Mouse (Mus musculus): Measurements from ENCODE around the gene Foxf2.

The Foxf2 gene

DNA sequence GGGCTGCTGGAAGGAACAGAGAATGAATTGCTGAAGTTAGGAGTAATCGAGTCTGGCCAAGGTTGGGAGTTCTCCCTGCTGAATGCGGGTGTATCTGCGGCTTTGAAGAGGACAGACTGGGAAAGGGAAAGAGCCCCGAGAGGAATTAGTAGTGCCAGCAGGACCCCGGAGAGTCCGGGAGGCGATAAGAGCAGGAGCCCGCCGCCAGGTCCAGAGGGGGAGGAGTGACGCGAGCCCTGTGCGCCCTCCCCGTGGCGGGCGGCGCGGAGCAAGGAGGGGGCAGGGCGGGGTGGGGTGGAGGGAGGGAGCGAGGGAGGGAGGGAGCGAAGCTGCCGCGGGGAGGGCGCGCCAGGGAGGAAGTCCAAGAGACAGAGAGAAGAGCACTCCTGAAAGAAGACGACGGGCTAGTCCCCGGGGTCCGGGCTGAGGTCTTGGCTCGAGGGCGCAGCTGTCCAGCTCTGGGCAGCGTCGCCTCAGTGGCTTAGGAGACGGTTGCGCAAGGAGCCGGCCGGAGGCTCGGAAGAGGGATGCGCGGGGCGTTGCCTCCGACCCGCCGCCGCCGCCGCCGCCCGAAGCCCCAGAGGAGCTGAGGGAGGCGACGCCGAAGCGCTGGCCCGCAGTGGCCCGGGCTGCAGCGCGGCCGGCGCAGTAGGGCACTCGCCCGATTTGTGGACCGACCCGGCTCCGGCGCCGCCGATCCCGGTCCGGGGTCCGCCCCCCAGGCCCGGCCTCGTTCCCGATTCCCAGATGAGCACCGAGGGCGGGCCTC is at the start of gene Foxf2:
Gene Foxf2, plus strand, starts transcription at position 484 of the 769 bp plus-strand sequence.
- in situ Hi-C loops (cut with MboI) = loop anchor here (25.0 kb wide), 1 partner anchor 738 kb away; no protein-coding TSS in a partner anchor

DNA sequence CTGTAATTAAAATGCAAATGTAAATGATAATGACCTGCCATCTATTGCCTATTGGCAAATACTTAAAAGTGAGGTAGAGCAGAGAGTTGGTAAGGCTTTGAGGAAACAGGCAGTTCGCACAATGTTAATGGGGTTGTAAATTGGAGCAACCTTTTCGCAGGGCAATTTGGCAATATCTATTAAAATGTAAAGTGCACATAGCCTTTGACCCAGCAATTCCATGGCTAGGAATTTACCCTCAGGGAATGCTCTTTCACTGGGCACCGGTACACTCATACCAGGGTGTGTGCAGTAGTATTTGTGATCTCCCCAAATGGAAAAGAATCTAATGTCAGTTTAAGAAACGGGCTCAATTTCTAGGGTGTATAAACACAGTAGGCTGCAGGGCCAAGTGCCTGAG is 48.9 kb upstream of the Foxf2 start:
- in situ Hi-C loops (cut with MboI) = no loop called here

DNA sequence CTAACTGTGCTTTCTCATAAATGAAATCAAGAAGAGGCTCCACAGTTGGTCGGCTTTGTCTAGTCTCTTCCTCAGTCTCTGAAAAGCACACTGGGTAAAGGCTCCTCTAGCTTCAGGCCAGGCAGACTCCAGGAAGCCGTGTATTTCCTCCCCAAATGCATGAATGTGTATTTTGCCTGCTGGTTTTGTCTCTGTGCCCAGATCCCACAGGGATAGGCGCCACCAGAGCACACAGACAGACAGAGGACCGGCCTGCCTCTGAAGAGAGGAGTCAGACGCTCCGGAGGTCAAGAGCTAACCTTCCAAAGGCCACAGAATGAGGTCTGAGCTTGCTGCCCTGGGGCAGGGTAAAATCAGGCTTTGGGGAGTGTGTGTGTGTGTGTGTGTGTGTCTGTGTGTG is 48.0 kb upstream of the Foxf2 start:
- in situ Hi-C loops (cut with MboI) = no loop called here

DNA sequence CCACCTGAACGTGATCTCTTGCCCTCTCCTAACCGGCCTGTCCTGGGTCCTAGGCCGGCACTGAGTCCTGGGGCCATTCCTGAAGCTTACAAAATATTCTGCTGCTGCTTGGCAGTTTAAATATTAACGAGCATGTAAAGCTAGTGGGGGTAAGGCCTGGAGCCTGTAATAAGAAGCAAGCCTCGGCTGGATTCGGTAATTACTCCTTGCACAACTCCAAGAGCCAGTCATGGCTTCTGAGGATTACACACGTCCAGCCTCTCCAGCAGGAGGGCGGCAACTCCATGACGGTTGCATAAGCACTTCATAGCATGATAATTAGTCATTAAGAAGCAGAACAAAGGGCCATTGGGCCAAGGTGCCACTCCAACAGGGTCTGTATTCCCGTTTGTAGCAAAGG is 47.2 kb upstream of the Foxf2 start:
- in situ Hi-C loops (cut with MboI) = no loop called here

DNA sequence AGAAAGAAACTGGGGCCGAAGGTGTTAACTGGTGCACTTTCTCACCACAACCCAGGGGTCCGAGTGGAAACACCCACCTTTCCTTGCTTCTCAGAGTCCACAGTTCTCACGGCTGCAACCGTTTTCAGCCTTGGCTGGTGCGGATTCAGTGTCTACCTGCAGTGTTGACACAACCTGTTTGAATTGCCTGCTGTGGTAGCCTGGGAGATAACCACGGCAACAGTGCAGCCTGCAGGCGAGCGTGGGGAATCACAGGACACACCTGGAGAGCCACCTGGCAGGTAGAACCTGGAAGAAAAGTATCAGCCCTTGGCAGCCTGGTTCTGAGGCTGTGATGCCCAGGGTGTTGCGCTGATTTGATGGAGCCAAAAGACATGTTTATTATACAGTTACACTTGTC is 45.8 kb upstream of the Foxf2 start:
- in situ Hi-C loops (cut with MboI) = no loop called here

DNA sequence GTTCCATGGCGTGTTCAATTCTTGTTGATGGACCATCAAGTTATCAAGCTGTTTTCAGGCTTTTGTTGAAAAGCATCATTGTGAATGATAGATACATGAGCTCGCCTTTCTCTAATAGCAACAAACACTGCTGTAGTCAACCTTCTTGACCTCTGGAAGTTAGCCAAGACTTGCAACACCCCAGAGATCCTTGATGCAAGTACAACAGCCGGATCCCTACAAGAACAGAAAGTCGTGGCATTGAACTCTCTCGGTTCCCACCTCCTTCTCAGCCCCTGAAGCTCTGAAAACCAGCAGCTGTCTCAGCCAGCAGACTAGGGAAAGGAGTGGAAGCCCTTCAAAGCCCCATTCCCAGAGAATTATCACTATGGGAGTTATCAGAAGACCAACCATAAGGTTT is 38.3 kb upstream of the Foxf2 start:
- in situ Hi-C loops (cut with MboI) = no loop called here

DNA sequence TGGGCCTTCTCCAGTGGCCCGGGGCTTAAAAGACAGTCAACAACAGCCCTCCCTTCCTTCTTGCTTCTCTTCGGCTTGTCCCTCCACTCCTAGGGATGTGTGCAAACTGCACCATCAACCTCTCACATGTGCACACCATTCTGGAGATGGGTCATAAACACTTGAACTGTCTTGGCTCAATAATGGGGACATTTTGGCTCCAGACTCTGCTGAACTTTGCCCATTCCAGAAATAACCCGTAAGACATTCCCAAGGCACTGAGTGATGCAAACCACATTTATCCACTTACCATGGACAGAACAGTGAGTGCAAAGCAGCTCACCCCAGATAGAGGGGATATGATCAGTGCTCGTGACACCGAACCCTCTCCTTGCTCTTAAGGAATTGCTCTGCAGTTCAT is 26.0 kb upstream of the Foxf2 start:
- in situ Hi-C loops (cut with MboI) = no loop called here

DNA sequence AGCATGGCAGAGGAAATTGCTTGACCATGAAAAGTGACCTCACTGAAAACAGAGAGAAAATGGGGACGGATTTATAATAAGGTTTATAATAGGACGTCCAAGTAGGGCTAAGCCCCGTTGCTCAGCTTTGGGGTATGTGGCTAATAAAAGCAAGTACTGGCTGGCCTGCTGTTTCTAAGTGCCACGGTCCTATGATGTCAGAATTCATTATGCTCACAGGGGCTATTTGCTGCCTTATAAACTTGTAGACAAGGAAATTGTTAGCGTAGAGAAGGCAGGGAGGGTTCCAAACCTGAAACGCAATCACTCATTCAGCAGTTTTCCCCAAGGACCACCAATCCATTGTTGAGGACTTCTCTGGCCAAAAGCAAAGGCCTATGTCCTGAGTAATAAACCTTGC is 21.7 kb upstream of the Foxf2 start:
- in situ Hi-C loops (cut with MboI) = loop anchor here (25.0 kb wide), 1 partner anchor 1042 kb away; no protein-coding TSS in a partner anchor

DNA sequence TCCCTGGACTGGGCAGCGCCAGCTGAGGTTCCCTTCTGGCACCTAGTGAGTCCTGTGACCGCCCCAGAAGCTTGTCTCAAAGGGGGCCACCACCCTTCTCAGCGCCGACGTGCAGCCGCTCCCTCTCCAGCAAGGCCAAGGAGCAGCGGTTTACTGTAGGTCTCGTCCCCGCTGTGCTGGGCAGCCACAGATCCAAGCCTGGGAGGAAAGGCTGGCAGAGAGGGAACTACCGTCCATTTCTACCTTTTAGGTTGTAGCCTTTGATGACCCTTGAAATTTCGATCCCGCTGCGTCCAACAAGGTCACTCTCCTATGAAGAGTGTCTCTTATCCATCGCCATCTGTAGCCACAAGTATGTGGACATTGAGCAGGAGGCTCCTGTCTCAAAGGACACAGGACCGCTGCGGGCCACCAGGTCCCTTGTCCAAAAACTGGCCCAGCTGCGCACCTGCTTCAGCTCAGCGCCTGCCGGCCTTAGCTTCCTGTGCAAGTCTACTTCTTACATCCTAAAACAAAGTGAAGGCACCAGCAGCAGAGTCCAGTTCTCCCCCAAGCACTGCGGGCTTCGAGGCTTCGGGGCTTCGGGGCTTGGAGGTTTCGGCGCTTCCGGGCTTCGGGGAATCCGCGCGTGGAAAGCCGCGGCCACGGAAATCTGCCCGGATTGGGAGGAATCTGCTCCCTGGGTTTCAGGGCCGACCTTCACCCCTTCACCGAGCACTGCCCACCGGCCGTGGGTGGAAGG is 10.7 kb upstream of the Foxf2 start:
- in situ Hi-C loops (cut with MboI) = loop anchor here (25.0 kb wide), 1 partner anchor 1053 kb away; no protein-coding TSS in a partner anchor

DNA sequence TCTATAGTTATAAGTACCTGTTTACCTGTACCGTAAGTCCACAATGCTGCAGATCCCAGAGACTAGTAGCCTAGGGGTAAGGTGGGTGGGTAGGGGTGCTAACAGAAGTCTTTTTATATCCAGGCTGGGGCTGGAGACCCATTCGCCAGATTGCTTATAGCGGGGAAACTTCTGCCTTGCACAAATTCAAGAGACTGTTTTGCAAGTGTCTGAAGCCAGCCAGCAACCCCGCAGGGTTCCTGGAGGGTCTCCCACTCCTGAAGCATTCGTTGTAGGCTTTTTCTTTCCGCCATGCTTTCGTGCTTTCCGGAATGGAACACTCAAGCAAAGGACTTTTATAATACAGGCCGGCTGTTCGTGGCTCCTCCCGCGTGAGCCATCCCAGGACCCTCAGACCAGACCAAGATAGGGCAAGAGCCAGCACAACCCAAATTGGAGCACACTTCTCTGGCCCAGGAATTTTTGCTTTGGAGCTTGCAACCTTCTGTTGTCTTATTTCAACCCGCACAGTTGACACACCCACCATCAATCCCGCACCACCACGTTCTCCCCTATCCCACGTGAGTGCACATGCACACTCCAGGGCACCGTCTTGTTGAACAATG is 10.0 kb upstream of the Foxf2 start:
- in situ Hi-C loops (cut with MboI) = loop anchor here (25.0 kb wide), 1 partner anchor 1053 kb away; no protein-coding TSS in a partner anchor

DNA sequence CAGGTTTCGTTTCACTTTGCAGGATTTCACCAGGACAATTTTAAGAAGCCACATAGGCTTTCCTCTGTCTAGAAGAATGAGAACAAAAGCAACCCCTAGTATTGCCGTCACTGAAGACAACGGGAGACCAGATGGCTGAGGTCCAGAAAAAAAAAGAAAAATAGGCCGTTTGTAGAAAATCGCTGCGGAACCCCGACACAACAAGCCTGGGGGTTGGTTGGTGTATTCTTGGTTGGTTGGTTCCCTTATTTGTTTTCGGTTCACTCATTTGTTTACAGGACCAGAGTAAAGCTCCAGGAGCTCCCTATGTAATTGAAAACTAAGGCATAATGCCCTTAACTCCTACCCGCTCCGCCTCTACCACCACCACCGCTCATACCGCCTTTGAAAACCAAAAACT is 7.6 kb upstream of the Foxf2 start:
- in situ Hi-C loops (cut with MboI) = loop anchor here (25.0 kb wide), 1 partner anchor 1056 kb away; no protein-coding TSS in a partner anchor

DNA sequence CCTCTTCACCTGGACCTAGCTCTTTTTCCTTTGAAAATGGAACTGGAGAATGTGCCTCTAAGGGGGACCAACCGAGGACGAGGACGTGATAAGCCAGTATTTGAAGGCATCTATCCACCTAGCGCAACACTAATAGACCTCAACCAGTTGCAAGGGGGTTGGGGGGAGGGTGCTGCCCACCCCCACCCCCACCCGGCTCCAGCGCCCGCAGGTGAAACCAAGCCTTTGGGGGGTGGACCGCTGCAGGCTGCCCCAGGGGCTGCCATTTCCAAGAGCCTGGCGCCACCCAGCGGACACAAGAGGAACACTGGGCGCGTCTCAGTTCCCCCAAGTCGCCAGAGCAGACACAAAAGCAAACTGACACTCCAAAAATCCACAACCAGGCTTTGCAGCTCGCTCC is 7.2 kb upstream of the Foxf2 start:
- in situ Hi-C loops (cut with MboI) = loop anchor here (25.0 kb wide), 1 partner anchor 1056 kb away; no protein-coding TSS in a partner anchor

DNA sequence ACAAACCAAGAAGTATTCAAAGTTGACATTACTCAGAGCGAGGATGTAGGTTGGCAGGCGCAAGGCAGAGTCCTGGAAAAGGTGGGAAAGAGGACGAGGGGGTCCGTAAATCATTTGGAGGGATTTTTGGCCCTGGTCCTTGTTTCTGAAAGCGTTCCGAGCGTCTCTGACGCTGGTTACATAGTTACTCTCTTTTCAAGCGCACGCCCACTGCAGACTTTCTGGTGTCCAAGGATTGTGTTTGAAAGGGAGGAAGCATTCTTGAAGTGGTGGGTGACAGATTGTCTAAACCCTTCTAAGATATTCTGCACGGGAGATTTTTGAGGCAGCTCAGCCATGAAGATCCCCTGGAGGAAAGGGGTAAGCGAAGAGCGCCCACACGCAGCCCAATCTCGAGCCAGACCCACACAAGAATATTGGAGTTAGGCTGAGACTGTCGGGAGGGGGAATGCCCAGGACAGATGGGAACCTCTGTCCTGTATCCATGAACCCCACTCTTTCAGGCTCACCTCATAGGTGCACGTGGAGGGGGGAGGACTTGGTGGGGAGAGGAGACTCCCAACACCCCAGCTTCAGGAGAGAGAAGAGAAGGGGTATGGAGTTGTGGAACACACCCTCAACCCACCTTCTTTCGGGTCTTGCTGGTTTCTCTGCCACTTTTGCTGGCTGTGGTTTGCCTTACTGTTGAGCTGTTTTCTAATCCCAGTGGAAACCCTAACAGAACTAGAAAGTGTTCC is 6.5 kb upstream of the Foxf2 start:
- in situ Hi-C loops (cut with MboI) = loop anchor here (25.0 kb wide), 1 partner anchor 1057 kb away; no protein-coding TSS in a partner anchor

DNA sequence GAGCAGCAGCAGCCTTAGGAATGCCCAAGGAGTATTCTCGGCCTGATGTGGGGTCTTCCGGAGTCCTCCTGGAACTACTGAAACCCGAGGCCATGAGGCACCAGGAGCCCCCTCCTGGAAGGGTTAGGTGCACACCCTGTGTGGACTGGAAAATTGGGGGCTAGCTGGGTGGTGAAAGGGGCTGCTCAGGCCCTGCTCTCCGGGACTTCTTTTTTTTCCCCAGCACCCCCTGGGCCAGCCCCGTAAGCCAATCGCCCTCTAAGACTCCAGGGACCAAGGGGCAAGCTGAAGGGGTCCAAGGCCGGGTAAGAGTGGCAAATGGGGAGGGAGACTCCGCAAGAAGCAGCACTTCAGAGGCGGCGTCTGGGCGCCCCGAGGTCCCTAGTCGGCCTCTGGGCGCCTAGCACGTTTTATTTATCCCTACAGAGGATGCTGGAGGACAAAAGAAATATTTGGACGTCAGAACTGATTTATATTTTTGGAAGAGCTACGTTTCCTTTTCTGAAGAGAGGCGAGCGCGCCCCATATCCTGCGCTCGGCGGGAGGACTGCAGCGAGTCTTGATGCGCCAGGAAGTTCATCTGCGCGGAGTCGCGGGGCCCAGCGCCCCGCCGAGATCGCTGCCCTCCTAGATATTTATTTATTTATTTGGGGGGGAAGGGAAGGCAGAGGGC is 5.7 kb upstream of the Foxf2 start:
- in situ Hi-C loops (cut with MboI) = loop anchor here (25.0 kb wide), 1 partner anchor 1058 kb away; no protein-coding TSS in a partner anchor

DNA sequence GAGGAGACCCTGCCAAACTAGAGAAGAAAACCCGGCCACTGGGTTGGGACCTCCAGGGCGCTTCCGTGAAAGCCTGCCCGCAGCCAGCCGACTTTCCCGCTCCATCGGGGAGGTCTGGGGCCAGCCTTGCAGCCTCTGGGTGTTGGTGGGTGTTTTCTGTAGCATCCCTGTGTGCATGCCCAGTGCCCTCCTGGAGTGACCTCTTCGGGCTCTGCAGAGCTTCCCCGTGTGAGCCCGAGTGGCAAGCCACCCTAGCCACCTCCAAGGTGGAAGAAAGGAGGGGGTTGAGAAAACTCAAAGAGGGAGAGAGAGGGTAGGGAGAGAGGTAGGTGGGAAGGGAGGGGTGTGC is 5.1 kb upstream of the Foxf2 start:
- in situ Hi-C loops (cut with MboI) = loop anchor here (25.0 kb wide), 1 partner anchor 1058 kb away; no protein-coding TSS in a partner anchor

DNA sequence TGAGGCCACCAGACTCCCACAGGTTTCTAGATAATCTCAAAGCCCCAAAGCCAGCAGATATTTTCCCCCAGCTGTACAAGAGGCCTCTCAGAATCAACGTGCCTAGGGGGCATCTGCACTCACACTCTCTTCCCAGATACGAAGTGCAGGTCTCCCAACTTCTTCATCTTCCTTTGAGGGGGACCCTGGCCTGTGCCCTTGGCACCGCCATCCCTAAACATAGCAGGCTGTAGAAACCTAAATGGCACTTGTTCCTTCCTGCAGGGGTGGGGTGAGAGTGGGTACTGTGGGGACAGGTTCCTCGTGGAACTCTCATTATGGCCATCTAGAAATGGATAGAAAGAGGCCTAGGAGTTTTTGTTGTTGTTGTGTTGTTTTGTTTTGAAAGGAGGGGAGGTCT is 4.7 kb upstream of the Foxf2 start:
- in situ Hi-C loops (cut with MboI) = loop anchor here (25.0 kb wide), 1 partner anchor 1059 kb away; no protein-coding TSS in a partner anchor

DNA sequence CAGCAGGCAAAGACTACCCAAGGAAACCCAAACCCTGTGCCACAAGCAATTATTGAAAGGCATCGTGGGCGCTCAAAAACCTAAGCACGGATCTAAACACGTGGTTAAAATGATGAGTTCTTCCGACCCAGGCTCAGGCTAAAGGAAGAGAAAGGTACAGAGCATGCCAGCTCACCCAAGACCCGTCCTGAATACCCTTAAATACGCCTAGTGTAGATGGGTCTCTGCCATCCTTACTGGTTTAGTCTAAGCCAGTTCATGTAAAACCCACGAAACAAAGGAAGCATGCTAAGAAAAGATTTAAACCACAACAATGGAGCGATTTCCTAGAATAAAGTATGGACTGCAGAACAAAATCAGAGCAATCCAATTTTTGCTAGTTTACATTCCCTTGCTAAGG is 3.9 kb upstream of the Foxf2 start:
- in situ Hi-C loops (cut with MboI) = loop anchor here (25.0 kb wide), 1 partner anchor 1059 kb away; no protein-coding TSS in a partner anchor

DNA sequence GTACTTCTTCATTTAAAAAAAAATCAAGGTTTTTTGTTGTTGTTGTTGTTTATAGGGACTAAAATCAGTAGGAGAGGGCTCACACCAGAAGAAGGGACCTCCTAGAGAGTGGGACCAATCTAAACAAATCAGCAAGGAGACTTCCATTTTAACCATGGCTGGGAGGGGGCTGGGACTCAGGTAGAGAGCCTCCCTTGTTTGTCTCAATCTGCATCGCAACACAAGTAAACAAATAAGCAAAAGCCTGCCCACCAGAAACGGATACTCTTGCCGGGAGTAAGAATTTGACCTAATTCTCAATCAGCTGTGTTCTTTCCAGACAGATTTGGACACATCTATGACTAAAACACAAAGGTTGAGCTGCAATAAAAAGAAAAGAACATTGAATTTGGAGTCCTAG is 3.2 kb upstream of the Foxf2 start:
- in situ Hi-C loops (cut with MboI) = loop anchor here (25.0 kb wide), 1 partner anchor 1060 kb away; no protein-coding TSS in a partner anchor

DNA sequence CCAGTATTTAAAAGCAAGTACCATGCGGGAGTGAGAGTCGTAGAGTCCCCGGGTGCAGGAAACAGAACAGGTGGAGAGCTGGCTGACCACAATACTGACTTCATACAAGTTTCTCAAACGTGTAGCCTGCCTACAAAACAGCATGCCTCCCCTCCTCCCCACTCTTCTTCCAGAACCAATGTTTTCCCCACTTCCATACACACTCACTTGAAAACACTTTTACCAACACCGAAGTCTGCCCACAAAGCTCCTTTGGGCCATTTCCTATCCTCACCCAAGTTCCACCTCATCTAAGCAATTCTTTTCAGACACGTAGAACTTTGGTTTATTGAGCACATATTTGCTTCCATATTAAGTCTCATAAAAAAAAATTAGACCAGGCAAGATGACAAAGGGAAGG is 2.3 kb upstream of the Foxf2 start:
- in situ Hi-C loops (cut with MboI) = loop anchor here (25.0 kb wide), 1 partner anchor 1061 kb away; no protein-coding TSS in a partner anchor

DNA sequence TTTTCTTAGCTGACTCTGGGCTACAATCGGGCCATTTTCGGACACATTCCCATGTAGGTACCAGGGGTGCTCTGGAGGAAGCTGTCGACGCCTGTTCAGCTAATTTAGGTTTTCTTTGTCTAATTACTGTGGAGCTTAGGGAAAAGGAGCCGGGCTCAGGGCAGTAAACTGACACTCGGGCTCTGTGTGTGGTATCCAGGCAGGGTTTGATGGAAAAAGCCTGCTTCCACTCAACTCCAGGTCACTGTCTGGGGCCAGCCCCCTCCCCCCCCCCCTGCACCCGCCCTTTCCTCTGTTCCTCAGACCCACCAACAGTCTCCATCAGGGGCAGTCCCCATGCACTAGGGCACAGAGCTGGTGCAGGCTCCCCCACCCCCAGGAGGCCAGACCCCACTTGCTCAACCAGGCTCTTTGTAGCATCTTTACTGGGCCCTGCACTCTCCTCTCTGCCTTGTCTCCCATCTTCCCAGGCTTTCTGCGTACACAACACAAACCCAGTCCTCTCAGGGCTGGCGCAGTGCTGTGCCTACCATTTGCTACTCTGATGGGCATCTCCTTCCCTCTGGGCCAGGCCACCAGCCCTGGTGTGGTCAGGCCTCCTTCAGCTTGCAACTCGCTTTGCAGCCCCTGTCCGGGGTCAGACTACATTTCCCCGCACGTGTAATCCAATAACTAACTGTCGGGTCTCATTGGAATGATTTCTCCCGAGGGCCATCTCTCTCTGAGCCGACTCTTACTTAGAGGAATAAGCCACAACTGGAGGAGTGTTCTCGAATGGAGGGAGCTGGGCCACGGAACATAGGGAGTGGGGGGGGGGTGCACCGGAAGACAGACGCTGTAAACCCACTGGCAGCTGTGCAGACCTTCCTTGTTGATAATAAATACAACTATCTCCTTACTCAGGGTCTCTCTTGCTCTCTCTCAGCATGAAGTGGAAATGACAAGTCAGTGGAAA is 1.4 kb upstream of the Foxf2 start:
- in situ Hi-C loops (cut with MboI) = loop anchor here (25.0 kb wide), 1 partner anchor 1062 kb away; no protein-coding TSS in a partner anchor
